Mouse (Mus musculus): ENCODE results near the gene Cdkl2.

Cdkl2 gene

GRCm38 (mm10) chr5:91993061-91993460 is 50.6 kb downstream of the Cdkl2 start:
- DNase-seq (ENCODE audit: low spot score) = no peak

GRCm38 (mm10) chr5:91991191-91991937 is 52.3 kb downstream of the Cdkl2 start:
- DNase-seq (ENCODE audit: low spot score) = no peak

GRCm38 (mm10) chr5:91989261-91989660 is 54.4 kb downstream of the Cdkl2 start:
- no peak for DNase-seq (ENCODE audit: low spot score)

GRCm38 (mm10) chr5:91987799-91988198 is 55.9 kb downstream of the Cdkl2 start:
- DNase-seq (ENCODE audit: low spot score) = no peak

GRCm38 (mm10) chr5:91987236-91987635 is 56.4 kb downstream of the Cdkl2 start, which contains the start of gene Odaph:
Odaph (plus strand) TSS chr5:91987475.
- DNase-seq (ENCODE audit: low spot score) = no peak

GRCm38 (mm10) chr5:91985721-91986120 is 58.0 kb downstream of the Cdkl2 start:
- DNase-seq (ENCODE audit: low spot score) = no peak

- DNase-seq (ENCODE audit: low spot score) = no peak
Measured at GRCm38 (mm10) chr5:91983490-91983889, 60.2 kb downstream of the Cdkl2 start.

GRCm38 (mm10) chr5:91981176-91981840 is 62.4 kb downstream of the Cdkl2 start:
- no peak for DNase-seq (ENCODE audit: low spot score)

- no peak for DNase-seq (ENCODE audit: low spot score)
Measured at GRCm38 (mm10) chr5:91977397-91977770, 66.3 kb downstream of the Cdkl2 start.

- no peak for DNase-seq (ENCODE audit: low spot score)
Measured at GRCm38 (mm10) chr5:91976566-91977396, 66.9 kb downstream of the Cdkl2 start.

GRCm38 (mm10) chr5:91975758-91976157 is 67.9 kb downstream of the Cdkl2 start:
- no peak for DNase-seq (ENCODE audit: low spot score)

- DNase-seq (ENCODE audit: low spot score) = no peak
Measured at GRCm38 (mm10) chr5:91974002-91974401, 69.7 kb downstream of the Cdkl2 start.

- no peak for DNase-seq (ENCODE audit: low spot score)
Measured at GRCm38 (mm10) chr5:91972046-91972445, 71.6 kb downstream of the Cdkl2 start.

GRCm38 (mm10) chr5:91962639-91963440 is 80.8 kb downstream of the Cdkl2 start, which contains the start of gene Rchy1:
Rchy1 (minus strand) TSS chr5:91963068.
- DNase-seq (ENCODE audit: low spot score) = peak; percentile 90

GRCm38 (mm10) chr5:91962259-91962638 is 81.4 kb downstream of the Cdkl2 start:
- no peak for DNase-seq (ENCODE audit: low spot score)

- DNase-seq (ENCODE audit: low spot score) = no peak
Measured at GRCm38 (mm10) chr5:91961370-91961769, 82.3 kb downstream of the Cdkl2 start.

GRCm38 (mm10) chr5:91960606-91961254 is 83.0 kb downstream of the Cdkl2 start:
- DNase-seq (ENCODE audit: low spot score) = no peak

- DNase-seq (ENCODE audit: low spot score) = no peak
Measured at GRCm38 (mm10) chr5:91959986-91960385, 83.7 kb downstream of the Cdkl2 start.

- DNase-seq (ENCODE audit: low spot score) = no peak
Measured at GRCm38 (mm10) chr5:91959096-91959495, 84.6 kb downstream of the Cdkl2 start.

- no peak for DNase-seq (ENCODE audit: low spot score)
Measured at GRCm38 (mm10) chr5:91956991-91957760, 86.5 kb downstream of the Cdkl2 start.

Data from ovary, postnatal 36 days (tissue).